Mouse (Mus musculus): ENCODE measurements around the gene Tmtc2. TPM values are rescaled to one million over a fixed set of nuclear protein-coding genes. Genes with fewer than 3 reads are reported as not detected.

The Tmtc2 gene
- polyA plus RNA-seq, 1 experiment = 1.1 TPM

DNA sequence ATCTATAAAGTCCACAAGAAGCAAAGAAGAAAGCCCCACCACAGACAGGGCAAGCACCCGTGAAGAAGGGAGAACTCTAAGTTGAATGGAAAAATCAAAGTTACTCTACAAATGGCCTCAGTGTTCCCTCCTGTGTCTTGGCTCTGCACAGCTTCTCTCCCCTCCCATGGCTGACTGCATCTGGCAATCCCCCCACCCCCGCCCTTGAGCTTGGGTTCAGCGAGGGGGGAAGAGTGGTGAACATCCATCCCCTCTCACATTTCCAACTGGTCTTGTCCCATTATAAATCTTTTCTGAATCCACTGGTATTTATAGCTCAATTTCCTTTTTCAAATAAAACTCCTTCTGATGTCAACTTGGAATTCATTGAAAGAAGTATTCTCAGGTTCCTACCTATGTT lies 129.9 kb downstream of the Tmtc2 start:
- H3K9me3 ChIP-seq (replicated peaks; ENCODE audit: control insufficient read depth, insufficient read depth, low read length, poor library complexity, severe bottlenecking) = no peaks in the 10 kb centered on the region
- no peak for TF ChIP-seq EP300 (IDR thresholded peaks at IDR 0.05; ENCODE audit: insufficient read depth, low read depth, low read length)
- no peak for TF ChIP-seq CTCF (IDR thresholded peaks at IDR 0.05; ENCODE audit: low read depth, low read length)
- no peak for TF ChIP-seq POLR2A (IDR thresholded peaks at IDR 0.05; ENCODE audit: insufficient read depth, low read length)
- no peak overlapping the region for H3K9ac ChIP-seq (ENCODE audit: low read depth, poor library complexity, severe bottlenecking)
- no peak overlapping the region for H3K27ac ChIP-seq (ENCODE audit: insufficient read depth, low read length)
- H3K27me3 ChIP-seq (ENCODE audit: control insufficient read depth, insufficient read depth, low read length, poor library complexity, severe bottlenecking) = no peaks in the 10 kb centered on the region
- H3K4me3 ChIP-seq (ENCODE audit: low read depth, low read length) = no peak overlapping the region
- H3K36me3 ChIP-seq (ENCODE audit: control insufficient read depth, insufficient read depth, low read length, poor library complexity, severe bottlenecking) = no peaks in the 10 kb centered on the region
- no peaks in the 10 kb centered on the region for H3K4me1 ChIP-seq (ENCODE audit: control insufficient read depth, insufficient read depth, low read length)

DNA sequence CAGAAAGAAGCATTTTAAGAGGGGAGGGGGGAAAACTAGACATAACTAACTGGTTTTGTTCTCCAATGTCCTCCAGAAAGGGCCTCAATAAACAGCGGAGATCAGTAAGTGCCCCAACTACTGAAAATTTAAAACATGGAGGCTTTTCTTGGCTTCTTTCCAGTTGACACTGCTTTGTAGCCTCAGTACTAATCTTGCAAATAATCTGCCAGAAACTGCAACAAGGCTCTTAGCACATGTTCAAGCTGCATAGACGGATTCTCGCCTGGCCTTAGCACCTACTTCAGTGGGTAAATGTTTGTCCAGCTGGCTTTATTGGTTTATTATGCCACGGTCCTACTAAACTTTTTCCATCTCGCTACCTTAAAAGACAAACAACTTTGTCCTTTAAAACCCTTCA lies 139.4 kb downstream of the Tmtc2 start:
- Histone ChIP-seq H3K27me3 (ENCODE audit: control insufficient read depth, insufficient read depth, low read length, poor library complexity, severe bottlenecking) (no peaks in the 10 kb centered on the region), H3K4me3 (ENCODE audit: low read depth, low read length) (no peak overlapping the region), H3K9me3 (replicated peaks; ENCODE audit: control insufficient read depth, insufficient read depth, low read length, poor library complexity, severe bottlenecking) (no peaks in the 10 kb centered on the region), H3K27ac (ENCODE audit: insufficient read depth, low read length) (no peak overlapping the region), H3K4me1 (ENCODE audit: control insufficient read depth, insufficient read depth, low read length) (no peaks in the 10 kb centered on the region), H3K9ac (ENCODE audit: low read depth, poor library complexity, severe bottlenecking) (no peak overlapping the region), H3K36me3 (ENCODE audit: control insufficient read depth, insufficient read depth, low read length, poor library complexity, severe bottlenecking) (no peaks in the 10 kb centered on the region)
- TF ChIP-seq CTCF (IDR thresholded peaks at IDR 0.05; ENCODE audit: low read depth, low read length) (no peak), POLR2A (IDR thresholded peaks at IDR 0.05; ENCODE audit: insufficient read depth, low read length) (no peak), EP300 (IDR thresholded peaks at IDR 0.05; ENCODE audit: insufficient read depth, low read depth, low read length) (no peak)

DNA sequence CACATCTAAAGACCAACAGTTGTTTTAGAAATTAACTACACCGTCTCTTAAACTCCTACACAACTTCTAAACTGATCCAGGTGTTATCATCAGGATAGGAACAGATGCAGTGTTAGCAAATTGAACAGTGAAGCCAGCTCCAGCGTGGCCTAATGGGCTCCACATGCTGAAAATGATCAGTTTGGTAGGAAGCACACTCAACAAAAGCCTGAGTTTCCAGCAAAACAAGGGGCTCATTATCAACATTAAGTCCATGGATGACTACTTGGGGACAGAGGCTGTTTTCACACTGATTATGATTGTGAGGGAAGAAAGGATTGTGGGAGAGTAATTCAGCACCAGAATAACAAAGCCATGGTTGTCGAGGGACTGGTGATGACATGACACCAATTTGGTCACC lies 143.4 kb downstream of the Tmtc2 start:
- Histone ChIP-seq H3K4me3 (ENCODE audit: low read depth, low read length) (no peak overlapping the region), H3K9me3 (replicated peaks; ENCODE audit: control insufficient read depth, insufficient read depth, low read length, poor library complexity, severe bottlenecking) (no peaks in the 10 kb centered on the region), H3K9ac (ENCODE audit: low read depth, poor library complexity, severe bottlenecking) (no peak overlapping the region), H3K36me3 (ENCODE audit: control insufficient read depth, insufficient read depth, low read length, poor library complexity, severe bottlenecking) (no peaks in the 10 kb centered on the region), H3K27ac (ENCODE audit: insufficient read depth, low read length) (no peak overlapping the region), H3K27me3 (ENCODE audit: control insufficient read depth, insufficient read depth, low read length, poor library complexity, severe bottlenecking) (no peaks in the 10 kb centered on the region), H3K4me1 (ENCODE audit: control insufficient read depth, insufficient read depth, low read length) (no peaks in the 10 kb centered on the region)
- TF ChIP-seq POLR2A (IDR thresholded peaks at IDR 0.05; ENCODE audit: insufficient read depth, low read length) (no peak), CTCF (IDR thresholded peaks at IDR 0.05; ENCODE audit: low read depth, low read length) (no peak), EP300 (IDR thresholded peaks at IDR 0.05; ENCODE audit: insufficient read depth, low read depth, low read length) (no peak)

DNA sequence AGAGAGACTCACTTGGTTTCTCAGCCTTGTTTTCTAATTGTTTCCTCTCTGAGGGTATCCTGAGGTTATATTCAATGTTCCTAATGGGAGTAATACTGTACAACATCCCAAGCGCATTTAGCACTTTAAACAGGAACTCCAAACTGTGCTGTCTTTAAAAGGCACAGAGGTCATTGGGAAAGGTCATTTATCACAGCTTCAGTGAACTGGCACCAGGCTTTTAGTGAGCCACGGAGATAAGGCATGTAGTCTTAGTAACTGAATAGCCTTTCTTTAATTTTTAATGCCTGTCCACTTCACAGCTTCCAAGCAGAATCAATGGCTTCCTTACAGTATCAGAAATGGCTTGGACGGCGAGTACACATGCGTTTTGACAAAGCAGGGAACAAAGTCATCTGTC lies 144.0 kb downstream of the Tmtc2 start:
- Histone ChIP-seq H3K27me3 (ENCODE audit: control insufficient read depth, insufficient read depth, low read length, poor library complexity, severe bottlenecking) (no peaks in the 10 kb centered on the region), H3K9me3 (replicated peaks; ENCODE audit: control insufficient read depth, insufficient read depth, low read length, poor library complexity, severe bottlenecking) (no peaks in the 10 kb centered on the region), H3K9ac (ENCODE audit: low read depth, poor library complexity, severe bottlenecking) (no peak overlapping the region), H3K36me3 (ENCODE audit: control insufficient read depth, insufficient read depth, low read length, poor library complexity, severe bottlenecking) (no peaks in the 10 kb centered on the region), H3K27ac (ENCODE audit: insufficient read depth, low read length) (no peak overlapping the region), H3K4me3 (ENCODE audit: low read depth, low read length) (no peak overlapping the region), H3K4me1 (ENCODE audit: control insufficient read depth, insufficient read depth, low read length) (no peaks in the 10 kb centered on the region)
- TF ChIP-seq POLR2A (IDR thresholded peaks at IDR 0.05; ENCODE audit: insufficient read depth, low read length) (no peak), CTCF (IDR thresholded peaks at IDR 0.05; ENCODE audit: low read depth, low read length) (no peak), EP300 (IDR thresholded peaks at IDR 0.05; ENCODE audit: insufficient read depth, low read depth, low read length) (no peak)

- H3K4me3 ChIP-seq (ENCODE audit: low read depth, low read length) = no peak overlapping the region
- no peaks in the 10 kb centered on the region for H3K9me3 ChIP-seq (replicated peaks; ENCODE audit: control insufficient read depth, insufficient read depth, low read length, poor library complexity, severe bottlenecking)
- no peak for TF ChIP-seq EP300 (IDR thresholded peaks at IDR 0.05; ENCODE audit: insufficient read depth, low read depth, low read length)
- TF ChIP-seq CTCF (IDR thresholded peaks at IDR 0.05; ENCODE audit: low read depth, low read length) = no peak
- no peak for TF ChIP-seq POLR2A (IDR thresholded peaks at IDR 0.05; ENCODE audit: insufficient read depth, low read length)
- no peaks in the 10 kb centered on the region for H3K4me1 ChIP-seq (ENCODE audit: control insufficient read depth, insufficient read depth, low read length)
- H3K9ac ChIP-seq (ENCODE audit: low read depth, poor library complexity, severe bottlenecking) = no peak overlapping the region
- H3K36me3 ChIP-seq (ENCODE audit: control insufficient read depth, insufficient read depth, low read length, poor library complexity, severe bottlenecking) = no peaks in the 10 kb centered on the region
- no peaks in the 10 kb centered on the region for H3K27me3 ChIP-seq (ENCODE audit: control insufficient read depth, insufficient read depth, low read length, poor library complexity, severe bottlenecking)
- no peak overlapping the region for H3K27ac ChIP-seq (ENCODE audit: insufficient read depth, low read length)
These were observed 146.2 kb downstream of the Tmtc2 start for GRCm38 (mm10) chr10:105428080-105428479.

- Histone ChIP-seq H3K36me3 (ENCODE audit: control insufficient read depth, insufficient read depth, low read length, poor library complexity, severe bottlenecking) (no peaks in the 10 kb centered on the region), H3K9me3 (replicated peaks; ENCODE audit: control insufficient read depth, insufficient read depth, low read length, poor library complexity, severe bottlenecking) (no peaks in the 10 kb centered on the region), H3K27me3 (ENCODE audit: control insufficient read depth, insufficient read depth, low read length, poor library complexity, severe bottlenecking) (no peaks in the 10 kb centered on the region), H3K9ac (ENCODE audit: low read depth, poor library complexity, severe bottlenecking) (no peak overlapping the region), H3K27ac (ENCODE audit: insufficient read depth, low read length) (no peak overlapping the region), H3K4me1 (ENCODE audit: control insufficient read depth, insufficient read depth, low read length) (no peaks in the 10 kb centered on the region), H3K4me3 (ENCODE audit: low read depth, low read length) (no peak overlapping the region)
- TF ChIP-seq POLR2A (IDR thresholded peaks at IDR 0.05; ENCODE audit: insufficient read depth, low read length) (no peak), EP300 (IDR thresholded peaks at IDR 0.05; ENCODE audit: insufficient read depth, low read depth, low read length) (no peak)
These were observed 146.6 kb downstream of the Tmtc2 start for GRCm38 (mm10) chr10:105427625-105428024.

Data from ES-Bruce4 (cell line).